Mouse (Mus musculus) embryonic fibroblast, embryonic 13.5 days (primary cell): ENCODE measurements around the gene Gm28308.

Experiments used
- CTCF ChIP-seq: IDR thresholded peaks from 2 replicates; pipeline ENCODE4 v1.5.1; 2011; ENCODE audit warnings: mild to moderate bottlenecking, control low read depth, low read length, moderate library complexity, borderline replicate concordance; ENCODE audit not compliant: insufficient read depth
- POLR2A ChIP-seq: IDR thresholded peaks from 2 replicates; pipeline ENCODE4 v1.6.1; 2011; ENCODE audit warnings: low read depth, mild to moderate bottlenecking, control low read depth, low read length, moderate library complexity

- no peak for TF ChIP-seq CTCF
- no peak for TF ChIP-seq POLR2A
These were observed 60.6 kb downstream of the Gm28308 start for GRCm38 (mm10) chr6:52152226-52153193.
